Mouse (Mus musculus) C2C12 (cell line): ENCODE results near the gene Polr3f.

Experiments used
- CEBPB ChIP-seq: IDR thresholded peaks from one replicate; pipeline ENCODE4 v1.6.1; 2011; ENCODE audit warnings: low read depth, mild to moderate bottlenecking, control low read depth, moderate library complexity
- CTCF ChIP-seq: IDR thresholded peaks from one replicate; pipeline ENCODE4 v1.5.1; 2011; ENCODE audit not compliant: control insufficient read depth, insufficient read depth, insufficient read length
- FOSL1 ChIP-seq: IDR thresholded peaks from one replicate; pipeline ENCODE4 v1.8.0; 2011; ENCODE audit warnings: mild to moderate bottlenecking, low read length; ENCODE audit not compliant: poor library complexity, insufficient read depth, severe bottlenecking
- MAX ChIP-seq: IDR thresholded peaks from one replicate; pipeline ENCODE4 v1.6.1; 2011; ENCODE audit warnings: mild to moderate bottlenecking, control low read depth
- MYOD1 ChIP-seq: IDR thresholded peaks from one replicate; pipeline ENCODE4 v1.6.1; 2011; ENCODE audit warnings: low read depth; ENCODE audit not compliant: control insufficient read depth, insufficient read length
- MYOG ChIP-seq: IDR thresholded peaks from one replicate; pipeline ENCODE4 v1.6.1; 2011; ENCODE audit not compliant: control insufficient read depth, insufficient read length; ENCODE audit errors: extremely low read depth
- USF1 ChIP-seq: IDR thresholded peaks from one replicate; pipeline ENCODE4 v1.6.1; 2011; ENCODE audit warnings: low read depth, mild to moderate bottlenecking, control low read depth, moderate library complexity

- TF ChIP-seq CTCF (no peak), CEBPB (no peak), MYOG (no peak), MAX (no peak), USF1 (no peak), FOSL1 (no peak), MYOD1 (no peak)
Observed at GRCm38 (mm10) chr2:144544630-144545029, 17.1 kb downstream of the Polr3f start.
